Mouse (Mus musculus) cerebellum, adult 9-10 months (tissue): Measurements from ENCODE around the gene 2310061I04Rik.
"Not testable (repeated sequence)": the region's sequence is repeated elsewhere in the genome, so short reads cannot be mapped to it uniquely, and the experiment has no call there.

ENCODE experiments used
- DNase-seq: peaks from one replicate; pipeline ENCODE4 v3.0.0; 2022

The 2310061I04Rik gene

GRCm38 (mm10) chr17:35896781-35897643 lies at the start of gene 2310061I04Rik:
TSS of gene 2310061I04Rik (minus strand) at chr17:35897431.
- peak; percentile 92 for DNase-seq

GRCm38 (mm10) chr17:35939941-35940340 lies 42.7 kb upstream of the 2310061I04Rik start:
- no peak for DNase-seq

DNA sequence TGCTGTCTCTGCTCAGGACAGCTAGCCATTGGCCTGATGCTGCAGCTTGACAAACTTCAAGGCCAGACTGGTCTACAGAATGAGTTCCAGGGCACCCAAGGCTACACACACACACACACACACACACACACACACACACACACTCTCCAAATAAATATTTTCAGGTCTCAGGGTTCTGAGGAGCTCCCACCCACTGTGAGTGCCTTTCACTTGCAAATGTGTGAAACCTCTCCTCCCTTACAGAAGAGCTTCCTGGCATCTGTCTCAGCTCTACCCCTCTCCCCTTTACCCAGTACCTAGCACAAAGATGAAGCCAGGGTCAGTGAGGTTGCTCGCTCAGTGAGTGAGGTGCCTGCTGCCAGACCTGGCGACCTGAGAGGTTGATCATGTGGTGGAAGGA lies 41.9 kb upstream of the 2310061I04Rik start:
- no peak for DNase-seq

GRCm38 (mm10) chr17:35937700-35938348 lies 40.6 kb upstream of the 2310061I04Rik start:
- DNase-seq = peak; percentile 65

- not testable (repeated sequence) for DNase-seq
Measured at GRCm38 (mm10) chr17:35935763-35936162, 38.5 kb upstream of the 2310061I04Rik start.

DNA sequence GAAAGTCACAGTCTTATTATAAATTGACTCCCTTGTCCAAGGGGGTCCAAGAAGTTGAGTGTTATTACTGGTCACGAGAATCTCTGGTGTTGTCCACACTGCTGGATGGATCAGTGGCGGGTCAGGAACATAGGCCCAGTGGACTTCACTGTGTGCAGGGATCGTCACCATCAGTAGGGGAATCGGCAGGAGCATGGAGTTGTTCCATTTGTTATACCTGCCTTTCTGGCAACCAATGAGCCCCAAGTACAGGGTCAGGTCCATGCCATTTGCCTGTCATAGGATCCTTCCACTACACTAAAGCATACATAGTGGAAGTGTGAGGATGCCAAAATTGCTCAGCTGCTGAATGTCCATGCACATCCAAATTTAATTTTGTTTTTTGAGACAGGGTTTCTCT lies 35.4 kb upstream of the 2310061I04Rik start:
- DNase-seq = no peak

GRCm38 (mm10) chr17:35930627-35931026 lies 33.4 kb upstream of the 2310061I04Rik start:
- DNase-seq = no peak

GRCm38 (mm10) chr17:35929534-35929933 lies 32.3 kb upstream of the 2310061I04Rik start:
- DNase-seq = no peak

GRCm38 (mm10) chr17:35927471-35927870 lies 30.2 kb upstream of the 2310061I04Rik start:
- DNase-seq = no peak

DNA sequence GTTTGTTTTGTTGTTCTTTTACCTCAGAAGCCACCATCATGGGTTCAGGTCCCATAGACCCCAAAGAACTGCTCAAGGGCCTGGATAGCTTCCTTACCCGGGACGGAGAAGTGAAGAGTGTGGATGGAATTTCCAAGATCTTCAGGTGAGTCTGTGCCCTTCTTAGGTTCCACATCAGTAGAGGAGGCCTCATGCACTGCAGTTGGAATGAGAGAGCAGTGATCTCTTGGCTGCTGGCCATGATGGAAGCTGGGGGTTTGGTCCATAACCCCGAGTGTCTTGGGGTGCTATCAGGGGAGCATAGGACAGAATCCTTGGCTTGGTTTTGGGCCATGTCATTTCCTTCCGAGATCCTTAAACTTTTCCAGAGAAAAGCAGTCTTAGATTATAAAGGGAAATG lies 26.1 kb upstream of the 2310061I04Rik start:
- no peak for DNase-seq

- peak; percentile 34 for DNase-seq
Measured at GRCm38 (mm10) chr17:35922566-35922965, 25.3 kb upstream of the 2310061I04Rik start.

DNA sequence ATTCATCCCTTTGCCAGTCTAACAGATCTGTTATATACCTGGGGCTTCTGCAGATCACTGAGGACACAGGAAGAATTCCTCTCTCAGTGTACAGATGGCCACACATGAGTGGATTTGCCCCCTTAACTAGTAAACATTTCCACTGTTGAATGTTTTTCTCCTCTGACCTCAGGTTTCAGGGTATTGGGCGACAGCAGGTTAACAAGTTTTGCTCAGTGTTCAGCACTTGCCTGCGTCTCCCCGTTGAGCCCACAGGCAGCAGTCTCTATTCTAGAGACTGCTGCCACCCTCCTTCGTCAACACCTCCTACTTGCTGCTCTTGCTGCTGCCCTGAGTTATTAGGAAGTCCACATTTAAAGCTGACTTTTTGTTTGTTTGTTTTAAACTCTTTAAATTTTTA lies 24.5 kb upstream of the 2310061I04Rik start:
- DNase-seq = no peak

- DNase-seq = peak; percentile 75
Measured at GRCm38 (mm10) chr17:35920862-35921562, 23.8 kb upstream of the 2310061I04Rik start.

GRCm38 (mm10) chr17:35920384-35920783 lies 23.2 kb upstream of the 2310061I04Rik start:
- no peak for DNase-seq

DNA sequence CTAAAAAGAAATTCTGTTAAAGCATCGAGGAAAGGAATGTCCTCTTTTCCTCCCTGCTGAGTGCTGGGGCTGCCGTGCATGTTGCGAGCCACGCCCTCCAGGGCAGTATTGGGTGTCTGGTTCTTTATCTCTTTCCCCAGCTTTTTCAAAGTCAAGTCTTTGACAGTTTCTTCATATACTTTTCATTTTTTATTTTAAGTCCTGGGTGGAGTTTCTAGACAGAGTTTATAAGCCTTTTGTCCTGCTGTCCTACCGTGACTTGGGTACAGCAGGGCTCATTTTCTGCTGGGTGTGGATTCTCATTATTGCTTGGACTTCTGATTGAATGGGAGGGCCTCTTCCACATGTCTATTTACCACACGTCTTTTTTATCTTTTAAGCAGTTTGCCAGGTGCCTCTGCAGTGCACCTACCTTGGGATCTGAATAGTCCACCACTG lies 22.7 kb upstream of the 2310061I04Rik start:
- DNase-seq = peak; percentile 68

DNA sequence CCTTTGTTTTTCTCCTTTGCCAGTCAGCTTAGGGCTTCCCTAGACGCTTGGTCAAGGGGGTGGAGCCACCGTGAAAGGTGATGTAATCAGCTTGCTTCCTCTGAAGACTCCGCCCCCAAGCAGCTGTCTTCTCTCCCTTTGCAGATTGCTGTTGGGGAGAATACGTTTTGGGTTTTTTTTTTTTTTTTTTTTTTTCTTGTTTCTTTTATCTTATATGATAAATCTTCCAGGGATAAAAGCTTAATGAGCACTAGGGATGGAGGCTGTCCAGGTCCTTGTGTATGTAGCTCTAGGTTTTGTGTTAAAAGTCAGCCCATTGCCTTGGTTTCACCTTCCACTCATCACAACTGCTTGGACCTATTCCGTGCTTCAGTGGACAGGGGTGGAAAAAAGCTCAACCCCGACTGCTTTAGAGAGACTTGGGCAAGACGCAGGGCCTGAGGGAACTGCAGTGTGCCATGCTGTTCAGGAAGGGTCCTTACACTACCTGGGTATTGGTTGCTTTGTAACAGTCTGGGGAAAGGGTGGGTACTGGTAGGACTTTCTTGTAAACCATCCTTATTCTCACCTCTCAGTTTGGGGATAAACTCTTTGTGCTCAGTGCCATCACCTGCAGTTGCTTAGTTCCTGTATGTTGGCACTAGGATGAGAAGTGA lies 22.0 kb upstream of the 2310061I04Rik start:
- peak; percentile 98 for DNase-seq

DNA sequence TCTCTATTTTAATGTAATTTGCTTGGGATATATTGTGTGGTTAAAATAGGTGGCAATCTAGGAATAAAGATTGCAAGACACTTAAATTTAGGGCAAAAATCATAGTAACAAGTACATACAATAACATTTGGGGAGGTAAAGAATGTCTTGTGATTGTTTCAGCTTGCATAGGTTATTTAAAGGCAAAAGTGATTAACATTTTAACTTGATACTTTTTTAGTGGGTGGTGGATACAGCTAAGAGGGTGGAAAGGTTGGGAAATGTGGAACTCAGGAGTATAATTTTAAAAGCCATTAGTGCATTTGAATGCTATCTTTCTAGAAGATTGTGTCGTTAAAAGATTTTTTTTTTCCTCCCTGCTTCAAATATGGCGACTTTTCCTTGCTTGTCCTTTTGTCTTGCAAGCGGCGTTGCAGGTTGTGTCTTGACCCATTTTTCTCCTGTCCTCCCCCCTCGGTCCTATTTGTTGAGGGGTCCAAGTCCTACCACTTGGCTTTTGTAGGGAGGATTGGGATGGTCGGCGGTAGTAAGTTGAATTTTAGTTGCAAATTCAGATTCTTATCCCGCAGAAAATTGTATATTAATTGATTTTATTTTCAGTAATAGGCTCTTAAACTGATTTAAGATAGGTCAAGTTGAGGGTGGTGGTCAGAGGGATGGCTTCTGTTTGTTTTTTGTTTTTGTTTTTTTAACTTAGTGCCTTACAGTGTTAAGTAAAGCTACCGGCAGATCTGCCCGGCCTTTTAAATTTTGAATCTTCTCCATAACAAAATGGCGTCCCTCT lies 21.2 kb upstream of the 2310061I04Rik start:
- peak; percentile 85 for DNase-seq

DNA sequence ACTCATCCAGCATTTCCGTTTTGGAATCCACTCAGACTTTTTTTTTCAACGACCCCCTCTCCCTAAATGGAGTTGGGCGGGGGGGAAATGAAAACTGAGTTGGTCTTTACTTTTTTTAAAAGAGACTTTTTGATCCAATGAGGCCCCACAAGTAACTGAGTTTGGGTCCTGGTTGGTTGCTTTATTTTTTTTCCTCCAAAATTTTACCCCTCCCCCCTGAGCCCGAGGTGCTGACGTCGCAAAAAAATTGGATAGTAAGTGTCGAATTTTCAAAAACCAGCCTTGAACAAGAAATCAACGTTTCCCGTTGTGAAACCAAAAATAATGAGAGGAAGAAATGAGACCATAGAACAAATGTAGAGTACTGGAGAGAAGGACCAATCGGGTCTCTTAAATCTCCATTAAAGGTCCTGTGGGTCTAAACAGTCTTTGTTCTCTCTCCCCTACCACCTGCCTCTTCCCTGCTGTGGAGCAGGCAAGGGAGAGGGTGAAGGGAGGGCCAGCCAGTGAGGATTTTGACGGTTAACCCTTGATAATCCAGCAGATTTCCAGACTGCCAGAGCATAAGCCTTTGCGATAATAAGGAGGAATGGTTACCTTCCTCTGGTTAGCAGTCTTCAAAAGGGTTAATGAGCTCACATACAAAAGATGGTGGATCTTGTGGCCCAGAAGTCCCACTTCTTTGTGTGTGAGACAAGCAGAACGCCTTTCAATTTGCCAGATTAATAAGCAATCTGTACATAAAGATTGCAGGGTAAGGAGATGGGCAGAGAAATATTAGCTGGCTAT lies 20.4 kb upstream of the 2310061I04Rik start:
- DNase-seq = peak; percentile 88

- no peak for DNase-seq
Measured at GRCm38 (mm10) chr17:35917143-35917462, 19.9 kb upstream of the 2310061I04Rik start.

GRCm38 (mm10) chr17:35916297-35917142 lies 19.3 kb upstream of the 2310061I04Rik start, which contains the start of the genes Mrps18b and Ppp1r10:
TSS of gene Mrps18b (minus strand) at chr17:35916389.
TSS of gene Ppp1r10 (plus strand) at chr17:35916434.
- DNase-seq = peak; percentile 99
